ENCODE assay signal across 8 mouse cellular contexts in the genomic region with DNA sequence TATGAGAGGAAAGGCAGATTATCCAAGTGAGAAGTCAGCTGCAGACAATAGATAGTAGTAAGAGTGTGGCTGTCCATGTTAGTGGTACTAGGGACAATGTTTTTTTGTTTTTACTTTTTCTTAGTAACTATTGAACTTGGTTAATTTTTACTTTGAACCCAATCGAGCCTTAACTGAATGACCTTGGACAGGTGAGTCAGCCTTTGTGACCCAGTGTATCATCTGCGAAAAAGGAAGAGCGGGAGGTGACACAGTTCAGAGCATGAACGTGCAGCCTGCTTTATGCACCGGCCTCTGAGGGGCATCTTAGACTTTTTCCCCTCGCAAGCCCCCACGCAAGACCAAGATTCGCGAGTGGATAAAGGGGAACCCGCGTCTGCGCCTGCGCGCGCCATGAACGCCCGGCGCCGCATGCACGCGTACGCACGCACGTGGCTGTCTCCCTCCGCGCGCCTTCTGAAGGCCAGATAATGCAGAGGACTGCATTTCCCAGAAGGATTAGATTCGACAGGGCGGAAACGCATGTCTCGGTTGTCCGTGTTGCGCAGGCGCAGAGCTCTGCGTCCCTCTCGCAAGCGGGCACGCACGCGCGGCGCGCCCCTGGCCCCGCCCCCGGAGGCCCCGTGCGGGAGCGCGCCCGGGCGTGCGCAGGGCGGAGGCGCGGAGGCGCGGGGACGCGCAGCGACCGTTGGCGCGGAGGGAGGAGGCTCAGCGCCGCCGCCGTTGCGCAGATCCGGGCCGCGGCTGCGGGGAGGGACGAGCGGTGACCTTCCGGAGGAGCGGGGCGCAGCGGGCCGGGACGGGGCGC. TPM values are rescaled to one million over a fixed set of nuclear protein-coding genes. Genes with fewer than 3 reads are reported as not detected.
DNase-seq lines count a peak whose midpoint lies in the region; ATAC-seq lines count a peak whose summit lies in the region.

No protein-coding gene starts in this region.

- H3K4me1 ChIP-seq in hindbrain, embryonic 12.5 days = peaks cover 65% of the 10 kb centered on the region

- no peaks in the 10 kb centered on the region for H3K27me3 ChIP-seq in hindbrain, embryonic 12.5 days

- no peaks in the 10 kb centered on the region for H3K9me3 ChIP-seq in hindbrain, embryonic 12.5 days (replicated peaks)

- 1% methylated on average over 79 of the region's 81 CpGs for WGBS in hindbrain, embryonic 12.5 days

- ATAC-seq in hindbrain, embryonic 12.5 days (ENCODE audit: low FRiP score) = peak; percentile 78

- H3K27ac ChIP-seq in hindbrain, embryonic 12.5 days = peak overlapping the region; percentile 74

- H3K4me3 ChIP-seq in hindbrain, embryonic 12.5 days = peak overlapping the region; percentile 94

- peak; percentile 100 for DNase-seq in NIH3T3 (ENCODE audit: low read depth)
- peak; percentile 99 to 100 for DNase-seq in cerebellum, postnatal 10 days
- DNase-seq in frontal cortex, postnatal 10 days (ENCODE audit: low spot score in 2 of 2) = peak; percentile 98 to 99
- peak; percentile 98 to 99 for DNase-seq in layer of hippocampus, postnatal 14 days (ENCODE audit: low spot score in 2 of 2)
- DNase-seq in lung, postnatal 14 days = peak; percentile 99
- DNase-seq in retina, adult 2 months (ENCODE audit: low read depth, low spot score) = peak; percentile 99
- DNase-seq in thymus, postnatal 36 days = peak; percentile 98 to 99

- peaks cover 9% of the 10 kb centered on the region for H3K36me3 ChIP-seq in hindbrain, embryonic 12.5 days

- H3K4me2 ChIP-seq in hindbrain, embryonic 12.5 days (replicated peaks) = peak overlapping the region; percentile 57

- H3K9ac ChIP-seq in hindbrain, embryonic 12.5 days = peak overlapping the region; percentile 96

RNA-seq across cellular contexts. Expression of gene Dazap1, which starts 3.3 kb away (rescaled TPM):
- 67.1 and 76.9 TPM in 2 replicates for polyA plus RNA-seq in hindbrain, embryonic 12.5 days (2016; fragmentation: Nextera tagmentation; extraction: Ambion mirVana)
- total RNA-seq in layer of hippocampus, postnatal 14 days (2021) = 10 to 100 TPM; 83.0 to 93.6 TPM

RNA-seq across cellular contexts. Expression of gene Gamt, which starts 3.7 kb away (rescaled TPM):
- 26.6 and 29.6 TPM in 2 replicates for polyA plus RNA-seq in hindbrain, embryonic 12.5 days (2016; fragmentation: Nextera tagmentation; extraction: Ambion mirVana)
- total RNA-seq in layer of hippocampus, postnatal 14 days (2021) = 10 to 100 TPM; 39.9 to 43.7 TPM

RNA-seq across cellular contexts. Expression of gene Ndufs7, which starts 15.6 kb away (rescaled TPM):
- 177 and 220 TPM in 2 replicates for polyA plus RNA-seq in hindbrain, embryonic 12.5 days (2016; fragmentation: Nextera tagmentation; extraction: Ambion mirVana)
- 100 to 1,000 TPM; 169 to 175 TPM for total RNA-seq in layer of hippocampus, postnatal 14 days (2021)

RNA-seq across cellular contexts. Expression of gene Rps15, which starts 27.7 kb away (rescaled TPM):
- polyA plus RNA-seq in hindbrain, embryonic 12.5 days (2016; fragmentation: Nextera tagmentation; extraction: Ambion mirVana) = 530 and 668 TPM in 2 replicates
- 100 to 1,000 TPM; 727 to 762 TPM for total RNA-seq in layer of hippocampus, postnatal 14 days (2021)

RNA-seq across cellular contexts. Expression of gene Apc2, which starts 31.2 kb away (rescaled TPM):
- polyA plus RNA-seq in hindbrain, embryonic 12.5 days (2016; fragmentation: Nextera tagmentation; extraction: Ambion mirVana) = 170 and 191 TPM in 2 replicates
- 100 to 1,000 TPM; 131 to 133 TPM for total RNA-seq in layer of hippocampus, postnatal 14 days (2021)

Comparison
In these comparisons a context has a peak if more than half of its experiments do, and no peak if none do; other contexts are left out.
1. Peak in every context shown above with its lines: DNase-seq, ATAC-seq, H3K4me3 ChIP-seq and H3K27ac ChIP-seq.